Mouse (Mus musculus) midbrain, embryonic 10.5 days (tissue): ENCODE results near the gene Misp. TPM values are rescaled to one million over a fixed set of nuclear protein-coding genes. Genes with fewer than 3 reads are reported as not detected.

Experiments
- DNase-seq: peaks from one replicate; pipeline ENCODE4 v3.0.0-alpha.2; 2017; ENCODE audit warnings: low spot score
- H3K27ac ChIP-seq: fragments of 300-500 bp; sonication (generic); replicated peaks from 2 replicates; pipeline ENCODE4 v1.5.1; 2016; ENCODE audit warnings: mild to moderate bottlenecking
- H3K27me3 ChIP-seq: fragments of 300-500 bp; sonication (generic); 2 replicates; pipeline ENCODE4 v1.6.1; 2016; ENCODE audit warnings: low read depth, mild to moderate bottlenecking; ENCODE audit not compliant: poor library complexity, severe bottlenecking
- H3K36me3 ChIP-seq: fragments of 300-500 bp; sonication (generic); 2 replicates; pipeline ENCODE4 v1.6.1; 2016; ENCODE audit warnings: mild to moderate bottlenecking, moderate library complexity
- H3K4me1 ChIP-seq: fragments of 300-500 bp; sonication (generic); 2 replicates; pipeline ENCODE4 v1.6.1; 2016
- H3K4me3 ChIP-seq: fragments of 300-500 bp; sonication (generic); 2 replicates; pipeline ENCODE4 v1.5.1; 2016; ENCODE audit warnings: mild to moderate bottlenecking, moderate library complexity
- H3K9me3 ChIP-seq: fragments of 300-500 bp; sonication (generic); replicated peaks from 2 replicates; pipeline ENCODE4 v1.6.1; 2016; ENCODE audit warnings: mild to moderate bottlenecking
- WGBS: fragments of 180-500 bp; shearing (Covaris S2); methylation state at CpG from one replicate; pipeline ENCODE4 v1.1.7; 2016; 5-methylcytosine and 5-hydroxymethylcytosine counted together
- polyA plus RNA-seq: library from polyadenylated mRNA; unstranded; fragments of >200 nt; fragmentation: Nextera tagmentation; extraction: Ambion mirVana; gene quantifications from 2 replicates; pipeline ENCODE4 v1.2.1, GENCODE M21; 2016

Misp gene
- polyA plus RNA-seq, 1 experiment from 2014 or later = 0.46 TPM

- 89% methylated on average over 11 of the region's 11 CpGs for WGBS
- Histone ChIP-seq H3K27ac (peak overlapping the region; percentile 42; the same call in 1 of the 2 replicates), H3K9me3 (no peaks in the 10 kb centered on the region)
Observed at GRCm38 (mm10) chr10:79800508-79800907, 20.3 kb upstream of the Misp start.

DNA sequence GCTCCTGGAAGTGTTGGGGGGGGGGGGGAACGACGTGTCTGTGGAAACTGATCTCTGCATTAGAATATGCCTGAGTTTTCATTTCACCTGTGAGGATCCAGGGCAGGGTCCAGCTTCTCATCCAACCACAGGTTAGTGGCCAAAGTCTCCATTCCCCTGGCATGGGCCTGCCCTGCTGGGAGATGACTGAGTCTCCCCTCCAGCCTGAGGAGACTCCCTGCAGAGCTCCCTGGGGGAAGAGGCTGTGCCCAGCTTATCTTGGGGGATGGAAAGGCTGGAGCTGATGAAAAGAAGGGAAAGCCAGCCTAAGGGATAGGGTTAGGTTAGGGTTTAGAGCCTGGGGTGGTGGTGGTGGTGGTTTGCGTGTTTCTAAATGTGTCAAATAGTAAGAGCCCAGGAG is 19.0 kb upstream of the Misp start:
- Histone ChIP-seq H3K36me3 (peaks cover 27% of the 10 kb centered on the region), H3K9me3 (no peaks in the 10 kb centered on the region), H3K27me3 (no peaks in the 10 kb centered on the region), H3K4me3 (peak overlapping the region; percentile 30), H3K4me1 (peaks cover 80% of the 10 kb centered on the region), H3K27ac (peak overlapping the region; percentile 91)
- no peak for DNase-seq
- WGBS = 17% methylated on average over 3 of the region's 3 CpGs

More at GRCm38 (mm10) chr10:79800508-79800907, 20.3 kb upstream of the Misp start:
- no peak for DNase-seq
- Histone ChIP-seq H3K36me3 (peaks cover 28% of the 10 kb centered on the region), H3K27me3 (no peaks in the 10 kb centered on the region), H3K4me1 (peaks cover 72% of the 10 kb centered on the region), H3K4me3 (no peak overlapping the region)

DNA sequence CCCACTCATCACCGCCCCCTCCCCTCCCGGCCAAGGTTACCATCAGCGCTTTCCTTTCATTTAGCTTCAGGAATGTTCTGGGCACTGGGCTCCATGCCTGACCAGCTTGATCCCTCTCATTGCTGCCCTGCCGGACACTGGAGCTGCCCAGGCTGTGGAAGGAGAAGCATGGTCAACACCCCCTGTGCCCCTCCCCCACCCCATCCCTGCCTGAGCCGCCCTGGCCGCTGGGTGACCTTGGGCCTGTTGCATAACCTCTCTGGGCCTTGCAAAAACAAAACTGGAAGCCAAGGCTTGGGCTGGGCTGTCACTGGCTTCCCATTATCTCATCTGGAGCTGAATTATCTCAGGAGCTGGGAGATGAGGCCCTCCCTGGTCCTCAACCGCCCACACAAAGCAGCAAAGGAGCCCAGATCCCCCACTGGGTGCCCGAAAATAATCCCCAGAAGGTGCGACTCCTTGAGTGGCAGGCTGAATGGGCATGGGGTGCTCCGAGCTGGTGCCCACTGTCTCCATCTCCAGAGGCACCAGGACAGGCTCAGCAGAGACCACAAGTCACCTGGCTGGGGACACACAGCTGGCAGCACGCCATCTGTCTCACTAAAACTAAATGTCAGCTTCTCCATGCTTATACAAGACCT is 18.3 kb upstream of the Misp start:
- no peaks in the 10 kb centered on the region for H3K27me3 ChIP-seq
- peak; percentile 46 for DNase-seq
- WGBS = 32% methylated on average over 11 of the region's 11 CpGs
- peaks cover 77% of the 10 kb centered on the region for H3K4me1 ChIP-seq
- H3K9me3 ChIP-seq = no peaks in the 10 kb centered on the region
- H3K4me3 ChIP-seq = peak overlapping the region; percentile 30
- peaks cover 30% of the 10 kb centered on the region for H3K36me3 ChIP-seq
- H3K27ac ChIP-seq = peak overlapping the region; percentile 91

- Histone ChIP-seq H3K27ac (peak overlapping the region; percentile 91), H3K4me1 (peaks cover 77% of the 10 kb centered on the region), H3K27me3 (no peaks in the 10 kb centered on the region), H3K9me3 (no peaks in the 10 kb centered on the region), H3K36me3 (peaks cover 43% of the 10 kb centered on the region), H3K4me3 (peak overlapping the region; percentile 51)
- 5% methylated on average over 29 of the region's 29 CpGs for WGBS
- peak; percentile 94 for DNase-seq
Observed at GRCm38 (mm10) chr10:79803716-79804323, 17.0 kb upstream of the Misp start.

GRCm38 (mm10) chr10:79805636-79806035 is 15.2 kb upstream of the Misp start:
- Histone ChIP-seq H3K27me3 (no peaks in the 10 kb centered on the region), H3K9me3 (no peaks in the 10 kb centered on the region), H3K4me3 (no peak overlapping the region), H3K36me3 (peaks cover 45% of the 10 kb centered on the region), H3K27ac (peak overlapping the region; percentile 91), H3K4me1 (peaks cover 70% of the 10 kb centered on the region)
- DNase-seq = no peak
- WGBS = 82% methylated on average over 11 of the region's 11 CpGs

- DNase-seq = no peak
- Histone ChIP-seq H3K27ac (peak overlapping the region; percentile 47; the same call in 1 of the 2 replicates), H3K27me3 (no peaks in the 10 kb centered on the region), H3K4me1 (peaks cover 63% of the 10 kb centered on the region), H3K9me3 (no peaks in the 10 kb centered on the region), H3K36me3 (peaks cover 48% of the 10 kb centered on the region), H3K4me3 (no peak overlapping the region)
- WGBS = 89% methylated on average over 9 of the region's 9 CpGs
Observed at GRCm38 (mm10) chr10:79806331-79806730, 14.5 kb upstream of the Misp start.

GRCm38 (mm10) chr10:79806972-79807371 is 13.8 kb upstream of the Misp start:
- DNase-seq = no peak
- H3K9me3 ChIP-seq = no peaks in the 10 kb centered on the region
- 84% methylated on average over 10 of the region's 10 CpGs for WGBS
- 0 out of 2 replicates have a peak overlapping the region, but pooled peaks have one; percentile 28 for H3K27ac ChIP-seq
- peaks cover 61% of the 10 kb centered on the region for H3K4me1 ChIP-seq
- H3K36me3 ChIP-seq = peaks cover 54% of the 10 kb centered on the region
- no peak overlapping the region for H3K4me3 ChIP-seq
- no peaks in the 10 kb centered on the region for H3K27me3 ChIP-seq

- peak overlapping the region; percentile 53; the same call in 1 of the 2 replicates for H3K27ac ChIP-seq
- peaks cover 57% of the 10 kb centered on the region for H3K4me1 ChIP-seq
- H3K9me3 ChIP-seq = no peaks in the 10 kb centered on the region
- no peak for DNase-seq
- H3K4me3 ChIP-seq = no peak overlapping the region
- 76% methylated on average over 11 of the region's 11 CpGs for WGBS
- H3K27me3 ChIP-seq = no peaks in the 10 kb centered on the region
- peaks cover 62% of the 10 kb centered on the region for H3K36me3 ChIP-seq
Observed at GRCm38 (mm10) chr10:79807826-79808225, 13.0 kb upstream of the Misp start.

DNA sequence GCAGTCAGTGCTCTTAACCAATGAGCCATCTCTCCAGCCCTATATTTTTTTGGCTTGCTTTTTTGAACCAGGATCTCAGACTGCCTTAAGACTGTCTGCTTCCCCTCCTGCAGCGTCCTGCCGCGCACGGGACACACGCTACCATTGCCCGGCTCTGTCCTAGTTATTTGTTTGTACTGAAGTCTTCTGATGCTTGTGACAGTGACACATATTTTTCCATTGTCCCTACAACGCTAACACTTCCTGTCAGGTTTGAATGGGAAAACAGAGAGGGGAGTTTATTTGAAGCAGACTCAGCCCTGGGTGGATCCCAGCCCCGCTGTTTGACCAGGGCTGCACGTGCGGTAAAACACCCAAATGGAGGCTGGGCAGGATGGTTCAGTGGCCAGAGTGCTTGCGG is 12.1 kb upstream of the Misp start:
- DNase-seq = no peak
- Histone ChIP-seq H3K4me1 (peaks cover 48% of the 10 kb centered on the region), H3K27ac (peak overlapping the region; percentile 53; the same call in 1 of the 2 replicates), H3K9me3 (no peaks in the 10 kb centered on the region), H3K4me3 (no peak overlapping the region), H3K27me3 (no peaks in the 10 kb centered on the region), H3K36me3 (peaks cover 67% of the 10 kb centered on the region)
- WGBS = 93% methylated on average over 11 of the region's 11 CpGs

- Histone ChIP-seq H3K4me1 (peaks cover 15% of the 10 kb centered on the region), H3K36me3 (peaks cover 87% of the 10 kb centered on the region), H3K27me3 (no peaks in the 10 kb centered on the region), H3K9me3 (no peaks in the 10 kb centered on the region), H3K4me3 (no peak overlapping the region), H3K27ac (0 out of 2 replicates have a peak overlapping the region, but pooled peaks have one; percentile 20)
- peak; percentile 86 for DNase-seq
- 30% methylated on average over 15 of the region's 15 CpGs for WGBS
Observed at GRCm38 (mm10) chr10:79811736-79812637, 8.8 kb upstream of the Misp start.

- WGBS = 83% methylated on average over 5 of the region's 5 CpGs
- no peak overlapping the region for H3K4me3 ChIP-seq
- no peaks in the 10 kb centered on the region for H3K9me3 ChIP-seq
- H3K27me3 ChIP-seq = no peaks in the 10 kb centered on the region
- H3K27ac ChIP-seq = no peak overlapping the region
- peaks cover 79% of the 10 kb centered on the region for H3K36me3 ChIP-seq
- H3K4me1 ChIP-seq = peaks cover 14% of the 10 kb centered on the region
- no peak for DNase-seq
Observed at GRCm38 (mm10) chr10:79814271-79814842, 6.4 kb upstream of the Misp start.
